Mouse (Mus musculus) megakaryocyte progenitor cell, adult 5-6 weeks (primary cell): ENCODE data around the gene Vgf. TPM values are rescaled to one million over a fixed set of nuclear protein-coding genes. Genes with fewer than 3 reads are reported as not detected.

Experiments used
- ATAC-seq: replicated peaks from 2 replicates; pipeline ENCODE4 v1.8.0; 2016; ENCODE audit warnings: mild to moderate bottlenecking, moderate TSS enrichment, inconsistent platforms; ENCODE audit not compliant: poor library complexity
- total RNA-seq, 2 experiments: library from RNA; stranded (forward) in 1 of 2; stranded (reverse) in 1 of 2; fragments of 157-497, 149-512 nt in 1 of 2; fragments of 200-1000 nt in 1 of 2; gene quantifications; 2 replicates each; pipeline versions ENCODE4 v1.2.3 to v1.2.4; 2015 to 2017

Gene Vgf
- total RNA-seq, 2 experiments from 2014 or later, result not detected

- no peak for ATAC-seq
These were observed 42.5 kb downstream of the Vgf start for GRCm38 (mm10) chr5:137068711-137069110.

GRCm38 (mm10) chr5:137070881-137071605 lies 44.9 kb downstream of the Vgf start:
- ATAC-seq, result no peak

- peak; percentile 75 for ATAC-seq
These were observed 46.1 kb downstream of the Vgf start, which contains the start of gene Serpine1 for GRCm38 (mm10) chr5:137072079-137072960. Gene Serpine1, minus strand, starts transcription at chr5:137072268.

- ATAC-seq, result no peak
These were observed 46.9 kb downstream of the Vgf start for GRCm38 (mm10) chr5:137073141-137073540.

- ATAC-seq, result no peak
These were observed 48.0 kb downstream of the Vgf start for GRCm38 (mm10) chr5:137074191-137074651.

- ATAC-seq, result no peak
These were observed 49.5 kb downstream of the Vgf start for GRCm38 (mm10) chr5:137075726-137076125.

GRCm38 (mm10) chr5:137076191-137076930 lies 50.2 kb downstream of the Vgf start:
- ATAC-seq, result peak; percentile 74

- ATAC-seq, result no peak
These were observed 51.0 kb downstream of the Vgf start for GRCm38 (mm10) chr5:137077187-137077586.

- ATAC-seq, result no peak
These were observed 51.8 kb downstream of the Vgf start for GRCm38 (mm10) chr5:137078041-137078440.

- ATAC-seq, result no peak
These were observed 52.4 kb downstream of the Vgf start for GRCm38 (mm10) chr5:137078616-137079015.

GRCm38 (mm10) chr5:137079849-137080248 lies 53.7 kb downstream of the Vgf start:
- ATAC-seq, result peak; percentile 62

Other genes starting within 250 kb of the Vgf start
- gene Col26a1, start 143.2 kb upstream of the Vgf start, total RNA-seq (2015), result not detected in 2 replicates
- gene Col26a1, start 143.2 kb upstream of the Vgf start, total RNA-seq (2017), result not detected in 2 replicates
- gene Ift22, start 118.2 kb upstream of the Vgf start, total RNA-seq (2015), result 24.7 and 43.5 TPM in 2 replicates
- 6.6 and 9.8 TPM in 2 replicates for gene Ift22, start 118.2 kb upstream of the Vgf start, total RNA-seq (2017)
- 227 and 237 TPM in 2 replicates for gene Fis1, start 73.1 kb upstream of the Vgf start, total RNA-seq (2015)
- 110 and 121 TPM in 2 replicates for gene Fis1, start 73.1 kb upstream of the Vgf start, total RNA-seq (2017)
- gene Cldn15, start 59.8 kb upstream of the Vgf start, total RNA-seq (2015), result 61.8 and 69.7 TPM in 2 replicates
- 48.5 and 50.4 TPM in 2 replicates for gene Cldn15, start 59.8 kb upstream of the Vgf start, total RNA-seq (2017)
- 70.5 and 80.3 TPM in 2 replicates for gene Plod3, start 39.4 kb upstream of the Vgf start, total RNA-seq (2015)
- gene Plod3, start 39.4 kb upstream of the Vgf start, total RNA-seq (2017), result 154 and 176 TPM in 2 replicates
- 109 and 115 TPM in 2 replicates for gene Znhit1, start 38.4 kb upstream of the Vgf start, total RNA-seq (2015)
- 41.5 and 49.0 TPM in 2 replicates for gene Znhit1, start 38.4 kb upstream of the Vgf start, total RNA-seq (2017)
- 37.8 and 41.2 TPM in 2 replicates for gene Ap1s1, start 19.7 kb downstream of the Vgf start, total RNA-seq (2015)
- 67.3 and 87.2 TPM in 2 replicates for gene Ap1s1, start 19.7 kb downstream of the Vgf start, total RNA-seq (2017)
- 0.22 TPM in 1 of 2 replicates, not detected in the other for gene Serpine1, start 45.9 kb downstream of the Vgf start, total RNA-seq (2015)
- gene Serpine1, start 45.9 kb downstream of the Vgf start, total RNA-seq (2017), result not detected in 2 replicates
- gene Trim56, start 89.8 kb downstream of the Vgf start, total RNA-seq (2015), result 8.1 and 8.7 TPM in 2 replicates
- 24.7 and 25.6 TPM in 2 replicates for gene Trim56, start 89.8 kb downstream of the Vgf start, total RNA-seq (2017)
- not detected in 2 replicates for gene Muc3, start 122.9 kb downstream of the Vgf start, total RNA-seq (2015)
- gene Muc3, start 122.9 kb downstream of the Vgf start, total RNA-seq (2017), result not detected in 2 replicates
- gene Muc3a, start 186.0 kb downstream of the Vgf start, total RNA-seq (2015), result 0.69 TPM in 1 of 2 replicates, not detected in the other
- not detected in 2 replicates for gene Muc3a, start 186.0 kb downstream of the Vgf start, total RNA-seq (2017)